18 mouse cellular contexts compared by ENCODE assay signal in genomic region chr11:104560971-104561370, GRCm38 (mm10). TPM values are rescaled to one million over a fixed set of nuclear protein-coding genes. Genes with fewer than 3 reads are reported as not detected.
A peak's percentile ranks its signal among the peaks of the same experiment; 100 is the strongest.
DNase-seq lines count a peak whose midpoint lies in the region; TF ChIP-seq lines count a peak whose summit lies in the region.
"Had no signal": no experiment of that assay in that cellular context is flagged by ENCODE, and none has a peak within 500 bp of the region (broad histone marks: within the 10 kb centered on the region; RNA-seq: fewer than 3 reads in every experiment).

No protein-coding gene starts in this region.

- WGBS in heart, embryonic 10.5 days, result 8% methylated on average over 2 of the region's 2 CpGs

- H3K36me3 ChIP-seq in heart, embryonic 10.5 days, result no peaks in the 10 kb centered on the region
- no peaks in the 10 kb centered on the region for H3K36me3 ChIP-seq in C2C12 (ENCODE audit: control insufficient read depth, insufficient read depth)
- H3K36me3 ChIP-seq in myocyte (ENCODE audit: control insufficient read depth, insufficient read depth), result no peaks in the 10 kb centered on the region
- H3K36me3 ChIP-seq: hindbrain, embryonic 15.5 days; intestine, embryonic 15.5 days; limb, embryonic 10.5 days; midbrain, embryonic 15.5 days had no signal

- DNase-seq in heart, embryonic 10.5 days (ENCODE audit: low spot score), result peak; percentile 76
- DNase-seq in heart, adult 9 months (ENCODE audit: low spot score in 2 of 2), result no peak
- DNase-seq in cerebellum, postnatal 10 days, result no peak
- DNase-seq in adrenal gland, postnatal 36 days, result no peak
- DNase-seq: cerebellum, adult 9-10 months; kidney, postnatal 36 days; layer of hippocampus, adult 9-11 months; lung, adult 2 months had no signal

- no peak overlapping the region for H3ac ChIP-seq in C2C12 (ENCODE audit: control insufficient read depth, insufficient read length, low read depth)
- no peak overlapping the region for H3ac ChIP-seq in myocyte (ENCODE audit: control insufficient read depth, insufficient read length)

- TF ChIP-seq CTCF in C2C12 (IDR thresholded peaks at IDR 0.05; ENCODE audit: control insufficient read depth, insufficient read depth, insufficient read length), result no peak

- peak overlapping the region; percentile 84 for H3K27ac ChIP-seq in heart, embryonic 10.5 days
- peak overlapping the region; percentile 27 for H3K27ac ChIP-seq in brown adipose tissue, adult 24 weeks (replicated peaks; ENCODE audit: low read depth, low read length)
- H3K27ac ChIP-seq: hindbrain, embryonic 15.5 days; intestine, embryonic 15.5 days; limb, embryonic 10.5 days; midbrain, embryonic 15.5 days; stomach, postnatal 0 days had no signal

- no peaks in the 10 kb centered on the region for H3K79me3 ChIP-seq in C2C12 (ENCODE audit: low read depth)

- H3K27me3 ChIP-seq in heart, embryonic 10.5 days (ENCODE audit: insufficient read depth, poor library complexity, severe bottlenecking), result no peaks in the 10 kb centered on the region
- H3K27me3 ChIP-seq in C2C12 (ENCODE audit: control insufficient read depth, insufficient read depth, insufficient read length), result no peaks in the 10 kb centered on the region
- no peaks in the 10 kb centered on the region for H3K27me3 ChIP-seq in myocyte (ENCODE audit: control insufficient read depth, insufficient read depth, insufficient read length)
- H3K27me3 ChIP-seq: hindbrain, embryonic 15.5 days; intestine, embryonic 15.5 days; midbrain, embryonic 15.5 days had no signal

- peaks cover 60% of the 10 kb centered on the region for H3K4me1 ChIP-seq in heart, embryonic 10.5 days
- peaks cover 2% of the 10 kb centered on the region; the same call in 1 of the 2 replicates for H3K4me1 ChIP-seq in brown adipose tissue, adult 24 weeks (ENCODE audit: control insufficient read depth, insufficient read depth, insufficient read length, low read length)
- H3K4me1 ChIP-seq: hindbrain, embryonic 15.5 days; intestine, embryonic 15.5 days; midbrain, embryonic 15.5 days had no signal

- H3K4me2 ChIP-seq in myocyte (ENCODE audit: low read depth), result peak overlapping the region; percentile 65
- H3K4me2 ChIP-seq: hindbrain, embryonic 15.5 days; intestine, embryonic 15.5 days; midbrain, embryonic 15.5 days had no signal

- H3K79me2 ChIP-seq in C2C12 (ENCODE audit: control insufficient read depth, insufficient read depth), result no peaks in the 10 kb centered on the region
- H3K79me2 ChIP-seq in myocyte (ENCODE audit: control insufficient read depth, insufficient read depth), result no peaks in the 10 kb centered on the region

- H3K4me3 ChIP-seq in heart, embryonic 10.5 days, result no peak overlapping the region
- H3K4me3 ChIP-seq in C2C12 (ENCODE audit: insufficient read depth, poor library complexity, severe bottlenecking) (no peak overlapping the region), myocyte (no peak overlapping the region)
- no peak overlapping the region for H3K4me3 ChIP-seq in brown adipose tissue, adult 24 weeks (ENCODE audit: insufficient read depth, low read depth, low read length)
- H3K4me3 ChIP-seq: erythroblast, embryonic 14.5 days; hindbrain, embryonic 15.5 days; intestine, embryonic 15.5 days; limb, embryonic 10.5 days; megakaryocyte, embryonic 14.5 days; midbrain, embryonic 15.5 days had no signal

- TF ChIP-seq POLR2A in myocyte (IDR thresholded peaks at IDR 0.05; ENCODE audit: insufficient read length, low read depth), result no peak

- no peaks in the 10 kb centered on the region for H3K9me3 ChIP-seq in heart, embryonic 10.5 days
- H3K9me3 ChIP-seq: hindbrain, embryonic 15.5 days; intestine, embryonic 15.5 days; limb, embryonic 10.5 days; midbrain, embryonic 15.5 days had no signal

TF ChIP-seq in C2C12, 6 proteins besides CTCF, POLR2A, EP300 and RAD21:
- TF ChIP-seq MYOD1 (IDR thresholded peaks at IDR 0.05; ENCODE audit: control insufficient read depth, insufficient read length, low read depth) (peak; percentile 78), FOSL1 (IDR thresholded peaks at IDR 0.05; ENCODE audit: insufficient read depth, low read length, poor library complexity, severe bottlenecking) (no peak)

TF ChIP-seq in myocyte, 11 proteins besides CTCF, POLR2A, EP300 and RAD21:
- TF ChIP-seq E2F4 (IDR thresholded peaks at IDR 0.05; ENCODE audit: insufficient read depth), result no peak
- TF ChIP-seq REST (IDR thresholded peaks at IDR 0.05; ENCODE audit: insufficient read depth, insufficient read length), result no peak
- no peak for TF ChIP-seq TCF3 (IDR thresholded peaks at IDR 0.05; ENCODE audit: insufficient read length, low read depth)
- peak; percentile 75 to 87 (median 85) for TF ChIP-seq MYOD1 (IDR thresholded peaks at IDR 0.05; ENCODE audit: control insufficient read depth in 1 of 3, insufficient read length in 2 of 3, low read depth in 2 of 3)
- TF ChIP-seq POLR2AphosphoS2 (IDR thresholded peaks at IDR 0.05; ENCODE audit: insufficient read length, low read depth), result no peak
- peak; percentile 76 for TF ChIP-seq TCF12 (IDR thresholded peaks at IDR 0.05; ENCODE audit: insufficient read depth, poor library complexity, severe bottlenecking)
- no peak for TF ChIP-seq USF1 (IDR thresholded peaks at IDR 0.05; ENCODE audit: low read depth)
- no peak for TF ChIP-seq CEBPB (IDR thresholded peaks at IDR 0.05; ENCODE audit: insufficient read depth, poor library complexity, severe bottlenecking)
- peak in 2 of 3 experiments; percentile 71 to 88 for TF ChIP-seq MYOG (IDR thresholded peaks at IDR 0.05; ENCODE audit: control insufficient read depth in 1 of 3, insufficient read depth in 1 of 3, insufficient read length in 2 of 3, low read depth in 2 of 3)
- no peak for TF ChIP-seq SRF (IDR thresholded peaks at IDR 0.05; ENCODE audit: control insufficient read depth, insufficient read length, low read depth)
- no peak for TF ChIP-seq MAX (IDR thresholded peaks at IDR 0.05; ENCODE audit: low read depth)

RNA-seq across cellular contexts. Expression of gene Myl4, which starts 10.5 kb away (rescaled TPM):
- 1,777 and 2,791 TPM in 2 replicates for polyA plus RNA-seq in heart, embryonic 10.5 days (2016; fragmentation: Nextera tagmentation; extraction: Ambion mirVana)
- polyA plus RNA-seq in C2C12 (2012; fragmentation: generic; extraction: Trizol) (4.2 TPM), myocyte (2012; fragmentation: generic; extraction: Trizol) (5,062 TPM)
- polyA plus RNA-seq in brown adipose tissue, adult 24 weeks (2012; ENCODE audit: insufficient read depth, insufficient read length, missing spikeins), result 8.8 and 18.9 TPM in 2 replicates
- 1 to 10 TPM; 3.1 to 3.4 TPM for total RNA-seq in adrenal gland, postnatal 36 days (2021)

RNA-seq across cellular contexts. Expression of gene Cdc27, which starts 10.6 kb away (rescaled TPM):
- polyA plus RNA-seq in heart, embryonic 10.5 days (2016; fragmentation: Nextera tagmentation; extraction: Ambion mirVana), result 39.0 and 39.8 TPM in 2 replicates
- polyA plus RNA-seq in C2C12 (2012; fragmentation: generic; extraction: Trizol) (8.4 TPM), myocyte (2012; fragmentation: generic; extraction: Trizol) (9.2 TPM)
- polyA plus RNA-seq in brown adipose tissue, adult 24 weeks (2012; ENCODE audit: insufficient read depth, insufficient read length, missing spikeins), result 16.7 and 25.0 TPM in 2 replicates
- total RNA-seq in adrenal gland, postnatal 36 days (2021), result 10 to 100 TPM; 63.3 to 71.5 TPM

RNA-seq across cellular contexts. Expression of gene Itgb3, which starts 46.8 kb away (rescaled TPM):
- 9.1 and 9.9 TPM in 2 replicates for polyA plus RNA-seq in heart, embryonic 10.5 days (2016; fragmentation: Nextera tagmentation; extraction: Ambion mirVana)
- polyA plus RNA-seq in C2C12 (2012; fragmentation: generic; extraction: Trizol) (15.0 TPM), myocyte (2012; fragmentation: generic; extraction: Trizol) (25.0 TPM)
- polyA plus RNA-seq in brown adipose tissue, adult 24 weeks (2012; ENCODE audit: insufficient read depth, insufficient read length, missing spikeins), result 0.71 and 0.83 TPM in 2 replicates
- total RNA-seq in adrenal gland, postnatal 36 days (2021), result 10 to 100 TPM in 1 of 2 experiments, 1 to 10 TPM in 1; 5.1 to 18.0 TPM

Comparison
In these comparisons a context has a peak if more than half of its experiments do, and no peak if none do; other contexts are left out.
1. RNA of gene Myl4, which starts 10.5 kb away (polyA plus RNA-seq): 5,062 TPM in myocyte (single experiment) and 1,777 to 2,791 TPM in heart, embryonic 10.5 days; 8.8 to 18.9 TPM in brown adipose tissue, adult 24 weeks and 4.2 TPM in C2C12 (single experiment); every median in the first group is over 10 times any median in the second.